Mouse (Mus musculus) G1E (cell line): ENCODE data around the gene Pex12.

Source experiments
- CTCF ChIP-seq: IDR thresholded peaks from 2 replicates; pipeline ENCODE4 v1.5.1; 2012; ENCODE audit warnings: low read depth, low read length, inconsistent platforms, mixed read lengths
- GATA1 ChIP-seq: IDR thresholded peaks from 2 replicates; pipeline ENCODE4 v1.6.1; 2012; ENCODE audit warnings: borderline replicate concordance, low read length, inconsistent platforms, mixed read lengths
- GATA2 ChIP-seq: IDR thresholded peaks from 2 replicates; pipeline ENCODE4 v1.6.1; 2012; ENCODE audit warnings: low read depth, low read length, inconsistent platforms, borderline replicate concordance
- TAL1 ChIP-seq: conservative IDR thresholded peaks from 2 replicates; pipeline ENCODE4 v1.6.1; 2012; ENCODE audit warnings: low read depth, low read length, inconsistent platforms, mixed read lengths

DNA sequence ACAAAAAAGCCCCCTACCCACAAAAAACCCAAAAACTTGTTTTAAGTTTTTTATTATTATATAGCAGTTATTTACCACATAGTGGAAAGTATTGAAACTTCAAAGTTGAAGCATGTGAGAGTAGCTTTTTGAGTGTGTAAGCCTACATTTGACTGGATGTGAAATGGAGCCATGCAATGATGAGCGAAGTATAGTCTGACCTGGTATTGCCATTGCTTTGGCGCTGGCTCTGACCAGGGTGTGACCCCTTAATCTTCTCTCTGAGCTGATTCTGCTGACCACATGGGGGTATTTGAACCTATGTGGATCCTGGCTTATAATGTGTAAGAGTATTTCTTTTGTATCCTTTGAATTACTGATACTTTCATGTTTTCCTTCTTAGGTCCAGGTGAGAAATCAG lies 8.3 kb downstream of the Pex12 start:
- TF ChIP-seq CTCF (no peak), GATA1 (no peak), TAL1 (no peak), GATA2 (no peak)
